Mouse (Mus musculus): ENCODE measurements at regions not wholly inside any gene's neighbourhood (a gene's known extent, or its start where the extent isn't known, plus 50 kb on each side); places are given as distances from the start of the nearest gene placed in this dataset.
A peak's percentile ranks its signal among the peaks of the same experiment; 100 is the strongest.

DNA sequence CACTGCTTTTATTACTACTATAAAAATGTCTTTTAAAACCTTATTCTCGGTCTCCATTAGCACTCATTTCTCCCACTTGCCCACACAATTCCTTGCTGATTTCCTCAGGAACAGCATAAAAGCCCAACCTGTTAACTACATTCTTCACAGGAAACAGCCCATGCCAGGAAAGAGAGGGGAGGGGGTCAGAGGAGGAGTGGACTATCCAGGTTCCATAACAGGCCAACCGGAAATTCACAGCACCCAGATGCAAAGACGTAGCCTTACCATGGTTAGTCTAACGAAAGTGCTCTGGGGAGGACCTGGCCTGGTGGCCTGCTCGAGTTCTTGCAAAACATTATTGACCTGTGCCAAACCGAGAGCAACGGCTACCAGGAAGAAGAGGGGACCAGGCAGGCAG lies 94.3 kb downstream of the Zfp706 start:
- WGBS = 92% methylated on average over 7 of the region's 7 CpGs
- Histone ChIP-seq H3K9me3 (no peaks in the 10 kb centered on the region), H3K36me3 (no peaks in the 10 kb centered on the region), H3K27me3 (no peaks in the 10 kb centered on the region), H3K4me2 (no peak overlapping the region), H3K4me3 (no peak overlapping the region), H3K9ac (no peak overlapping the region), H3K4me1 (replicated peaks) (peaks cover 3% of the 10 kb centered on the region; the same call in 1 of the 2 replicates), H3K27ac (no peak overlapping the region)
- ATAC-seq (ENCODE audit: low FRiP score) = no peak

GRCm38 (mm10) chr15:36910272-36910671 lies 97.3 kb downstream of the Zfp706 start:
- ATAC-seq (ENCODE audit: low FRiP score) = no peak
- no peak overlapping the region for H3K9ac ChIP-seq
- no peak overlapping the region for H3K27ac ChIP-seq
- no peak overlapping the region for H3K4me2 ChIP-seq
- no peaks in the 10 kb centered on the region for H3K27me3 ChIP-seq
- no peaks in the 10 kb centered on the region for H3K9me3 ChIP-seq
- no peak overlapping the region for H3K4me3 ChIP-seq
- no peaks in the 10 kb centered on the region for H3K4me1 ChIP-seq (replicated peaks)
- H3K36me3 ChIP-seq = no peaks in the 10 kb centered on the region
- 83% methylated on average over 2 of the region's 2 CpGs for whole genome bisulfite sequencing

GRCm38 (mm10) chr15:36909494-36909893 lies 98.1 kb downstream of the Zfp706 start:
- no peaks in the 10 kb centered on the region for H3K9me3 ChIP-seq
- no peak for ATAC-seq (ENCODE audit: low FRiP score)
- no peak overlapping the region for H3K27ac ChIP-seq
- H3K9ac ChIP-seq = no peak overlapping the region
- no peaks in the 10 kb centered on the region for H3K27me3 ChIP-seq
- WGBS = 86% methylated on average over 3 of the region's 3 CpGs
- H3K4me2 ChIP-seq = no peak overlapping the region
- no peaks in the 10 kb centered on the region for H3K4me1 ChIP-seq (replicated peaks)
- H3K4me3 ChIP-seq = no peak overlapping the region
- H3K36me3 ChIP-seq = no peaks in the 10 kb centered on the region

DNA sequence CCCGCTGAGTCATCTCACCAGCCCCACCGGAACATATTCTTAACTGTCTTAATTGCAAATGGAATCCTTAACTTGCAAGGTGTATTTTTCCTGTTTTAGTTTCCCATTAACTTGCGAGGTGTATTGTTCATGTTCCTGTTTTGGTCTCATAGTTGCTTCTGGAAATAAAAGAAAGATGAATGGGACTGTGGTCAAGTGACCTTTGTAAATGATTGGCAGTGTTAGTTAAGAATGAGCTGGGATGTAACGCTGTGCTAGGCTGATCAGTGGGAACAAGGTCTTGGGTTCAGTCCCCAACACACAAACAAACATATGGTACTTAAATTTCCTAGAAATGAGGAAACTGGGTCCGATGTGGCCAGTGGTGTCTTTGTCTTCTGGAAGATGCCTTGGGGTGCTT lies 100.8 kb downstream of the Zfp706 start:
- no peak overlapping the region for H3K4me2 ChIP-seq
- no peak overlapping the region for H3K27ac ChIP-seq
- WGBS = 82% methylated on average over 5 of the region's 5 CpGs
- H3K9me3 ChIP-seq = no peaks in the 10 kb centered on the region
- no peak for ATAC-seq (ENCODE audit: low FRiP score)
- no peaks in the 10 kb centered on the region for H3K27me3 ChIP-seq
- H3K4me3 ChIP-seq = no peak overlapping the region
- H3K36me3 ChIP-seq = no peaks in the 10 kb centered on the region
- H3K4me1 ChIP-seq (replicated peaks) = peaks cover 8% of the 10 kb centered on the region
- H3K9ac ChIP-seq = no peak overlapping the region

DNA sequence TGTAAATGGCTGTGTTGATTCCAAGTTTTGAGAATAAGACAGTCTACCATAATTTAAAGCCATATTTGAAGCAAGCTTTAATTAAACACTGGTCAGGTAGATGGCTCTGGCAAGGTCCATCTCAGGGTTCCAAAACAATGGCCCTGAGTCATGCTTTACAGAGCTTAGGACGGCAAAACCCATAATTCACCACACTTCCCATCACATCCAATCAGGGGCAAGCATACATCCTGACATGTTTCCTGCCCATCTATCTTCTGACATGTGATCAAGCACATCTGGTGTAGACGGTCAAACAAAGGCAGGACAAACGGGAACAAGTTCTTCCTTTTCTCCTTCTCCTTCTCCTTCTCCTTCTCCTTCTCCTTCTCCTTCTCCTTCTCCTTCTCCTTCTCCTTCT lies 101.5 kb downstream of the Zfp706 start:
- H3K9me3 ChIP-seq = no peaks in the 10 kb centered on the region
- no peaks in the 10 kb centered on the region for H3K27me3 ChIP-seq
- WGBS = 68% methylated on average over 3 of the region's 3 CpGs
- H3K4me1 ChIP-seq (replicated peaks) = peaks cover 15% of the 10 kb centered on the region
- no peak for ATAC-seq (ENCODE audit: low FRiP score)
- H3K4me3 ChIP-seq = no peak overlapping the region
- no peak overlapping the region for H3K9ac ChIP-seq
- no peaks in the 10 kb centered on the region for H3K36me3 ChIP-seq
- no peak overlapping the region for H3K4me2 ChIP-seq
- no peak overlapping the region for H3K27ac ChIP-seq

DNA sequence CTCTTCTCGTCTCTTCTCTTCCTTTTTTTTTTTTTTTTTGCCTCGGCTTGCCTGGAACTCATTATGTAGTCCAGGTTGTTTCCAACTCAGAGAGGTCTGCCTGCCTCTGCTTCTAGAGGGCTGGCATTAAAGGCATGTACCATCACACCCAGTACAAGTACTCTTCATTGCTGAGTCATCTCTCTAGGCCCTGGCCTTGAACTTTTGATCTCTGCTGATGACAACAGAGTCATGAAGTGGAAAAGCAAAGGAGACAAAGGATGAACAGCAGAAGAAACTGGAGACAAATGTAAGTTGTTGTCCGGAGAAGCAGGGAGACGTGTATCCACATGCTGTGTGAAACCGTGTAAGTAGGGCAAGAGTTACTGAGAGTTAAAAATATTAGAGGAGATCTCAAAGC lies 103.7 kb downstream of the Zfp706 start:
- H3K4me3 ChIP-seq = no peak overlapping the region
- H3K27me3 ChIP-seq = no peaks in the 10 kb centered on the region
- 77% methylated on average over 5 of the region's 5 CpGs for WGBS
- no peak overlapping the region for H3K27ac ChIP-seq
- H3K4me1 ChIP-seq (replicated peaks) = peaks cover 27% of the 10 kb centered on the region
- H3K9me3 ChIP-seq = no peaks in the 10 kb centered on the region
- H3K4me2 ChIP-seq = no peak overlapping the region
- ATAC-seq (ENCODE audit: low FRiP score) = no peak
- no peak overlapping the region for H3K9ac ChIP-seq
- no peaks in the 10 kb centered on the region for H3K36me3 ChIP-seq

- Histone ChIP-seq H3K9ac (no peak overlapping the region), H3K27ac (no peak overlapping the region), H3K9me3 (no peaks in the 10 kb centered on the region), H3K36me3 (no peaks in the 10 kb centered on the region), H3K4me1 (replicated peaks) (peaks cover 27% of the 10 kb centered on the region), H3K4me3 (no peak overlapping the region), H3K27me3 (no peaks in the 10 kb centered on the region), H3K4me2 (no peak overlapping the region)
- ATAC-seq (ENCODE audit: low FRiP score) = no peak
- 49% methylated on average over 4 of the region's 4 CpGs for WGBS
Observed at GRCm38 (mm10) chr15:36903309-36903708, 104.3 kb downstream of the Zfp706 start.

GRCm38 (mm10) chr15:36901830-36902285 lies 105.7 kb downstream of the Zfp706 start:
- Histone ChIP-seq H3K4me3 (no peak overlapping the region), H3K27ac (peak overlapping the region; percentile 62), H3K9ac (peak overlapping the region; percentile 53)

GRCm38 (mm10) chr15:36901350-36901749 lies 106.2 kb downstream of the Zfp706 start:
- H3K4me2 ChIP-seq = peak overlapping the region; percentile 33; the same call in 1 of the 2 replicates
- H3K27ac ChIP-seq = peak overlapping the region; percentile 62; the same call in 1 of the 2 replicates
- peaks cover 27% of the 10 kb centered on the region for H3K4me1 ChIP-seq (replicated peaks)
- H3K9ac ChIP-seq = peak overlapping the region; percentile 53
- H3K9me3 ChIP-seq = no peaks in the 10 kb centered on the region
- ATAC-seq (ENCODE audit: low FRiP score) = peak; percentile 62
- H3K4me3 ChIP-seq = no peak overlapping the region
- H3K27me3 ChIP-seq = no peaks in the 10 kb centered on the region
- 63% methylated on average over 5 of the region's 5 CpGs for WGBS
- H3K36me3 ChIP-seq = no peaks in the 10 kb centered on the region

More at GRCm38 (mm10) chr15:36901830-36902285, 105.7 kb downstream of the Zfp706 start:
- under 1% methylated on average over 7 of the region's 7 CpGs for WGBS
- H3K9me3 ChIP-seq = no peaks in the 10 kb centered on the region
- peak overlapping the region; percentile 33; the same call in 1 of the 2 replicates for H3K4me2 ChIP-seq
- no peaks in the 10 kb centered on the region for H3K36me3 ChIP-seq
- peaks cover 27% of the 10 kb centered on the region for H3K4me1 ChIP-seq (replicated peaks)
- H3K27me3 ChIP-seq = no peaks in the 10 kb centered on the region
- ATAC-seq (ENCODE audit: low FRiP score) = peak; percentile 93

DNA sequence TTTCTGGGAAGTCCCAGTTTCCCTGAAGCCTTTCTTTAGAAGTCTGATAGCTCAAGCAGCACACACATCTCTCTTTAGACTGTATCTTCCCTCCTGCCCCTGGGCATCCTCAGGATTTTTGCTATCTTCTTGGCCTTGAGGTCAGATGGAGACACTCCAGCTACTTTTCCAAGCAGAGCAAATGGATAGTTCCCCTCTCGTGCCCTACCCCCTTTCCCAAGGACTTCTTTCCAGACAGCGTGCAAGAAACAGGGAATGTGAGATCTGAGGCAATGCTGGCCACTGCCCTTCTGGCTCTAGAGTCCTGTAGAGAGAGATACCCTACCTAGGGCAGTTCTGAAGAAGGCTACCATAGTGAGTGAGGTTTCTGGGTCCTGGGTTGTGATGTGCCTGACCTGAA lies 106.6 kb downstream of the Zfp706 start:
- H3K9ac ChIP-seq = no peak overlapping the region
- 72% methylated on average over 2 of the region's 2 CpGs for WGBS

GRCm38 (mm10) chr15:36899882-36900281 lies 107.7 kb downstream of the Zfp706 start:
- Histone ChIP-seq H3K4me2 (no peak overlapping the region), H3K4me3 (no peak overlapping the region), H3K36me3 (no peaks in the 10 kb centered on the region), H3K9me3 (no peaks in the 10 kb centered on the region), H3K4me1 (replicated peaks) (peaks cover 27% of the 10 kb centered on the region), H3K27ac (no peak overlapping the region), H3K27me3 (no peaks in the 10 kb centered on the region), H3K9ac (no peak overlapping the region)
- no peak for ATAC-seq (ENCODE audit: low FRiP score)
- 68% methylated on average over 2 of the region's 2 CpGs for WGBS

More for the DNA sequence above, 106.6 kb downstream of the Zfp706 start:
- Histone ChIP-seq H3K4me1 (replicated peaks) (peaks cover 27% of the 10 kb centered on the region), H3K27me3 (no peaks in the 10 kb centered on the region), H3K4me2 (no peak overlapping the region), H3K27ac (no peak overlapping the region), H3K4me3 (no peak overlapping the region), H3K9me3 (no peaks in the 10 kb centered on the region), H3K36me3 (no peaks in the 10 kb centered on the region)
- ATAC-seq (ENCODE audit: low FRiP score) = peak; percentile 16; the same call in 1 of the 2 replicates

DNA sequence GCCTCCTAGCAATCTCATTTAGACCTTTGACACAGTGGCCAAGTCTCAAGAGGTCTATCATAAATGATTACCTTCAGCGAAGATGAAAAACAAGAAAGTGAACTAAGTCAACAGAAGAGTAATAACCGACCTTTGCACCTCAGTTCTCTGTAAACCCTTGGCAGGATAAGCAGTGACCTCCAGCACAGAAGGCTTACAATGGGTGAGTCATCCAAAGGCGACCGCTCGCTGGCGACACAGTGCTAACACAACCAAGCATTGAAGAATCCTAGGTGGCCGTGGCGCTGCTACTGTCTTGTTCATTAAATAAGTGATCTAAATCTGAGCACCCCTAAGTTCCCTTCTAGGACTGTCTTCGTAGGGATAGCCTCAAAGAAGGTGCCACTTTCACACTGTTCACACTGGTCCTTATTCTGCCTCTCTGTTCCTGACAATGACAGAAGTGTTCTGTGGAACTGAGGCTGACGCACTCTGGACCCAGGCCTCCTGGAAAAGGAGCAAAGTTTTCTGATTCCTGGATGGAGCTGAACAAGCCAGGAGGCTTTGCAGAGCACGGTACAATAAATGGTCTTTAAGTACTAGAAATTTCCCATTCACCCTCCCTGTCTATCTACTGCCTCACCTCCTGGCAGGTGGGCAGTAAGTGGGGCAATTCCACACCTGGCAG lies 108.6 kb downstream of the Zfp706 start:
- no peaks in the 10 kb centered on the region for H3K36me3 ChIP-seq
- no peak overlapping the region for H3K9ac ChIP-seq
- peaks cover 27% of the 10 kb centered on the region for H3K4me1 ChIP-seq (replicated peaks)
- ATAC-seq (ENCODE audit: low FRiP score) = no peak
- H3K4me2 ChIP-seq = no peak overlapping the region
- H3K9me3 ChIP-seq = no peaks in the 10 kb centered on the region
- H3K4me3 ChIP-seq = no peak overlapping the region
- no peaks in the 10 kb centered on the region for H3K27me3 ChIP-seq
- no peak overlapping the region for H3K27ac ChIP-seq
- WGBS = 88% methylated on average over 11 of the region's 11 CpGs

GRCm38 (mm10) chr15:36898326-36898725 lies 109.2 kb downstream of the Zfp706 start:
- no peaks in the 10 kb centered on the region for H3K36me3 ChIP-seq
- H3K27me3 ChIP-seq = no peaks in the 10 kb centered on the region

More at GRCm38 (mm10) chr15:36898326-36898725, 109.2 kb downstream of the Zfp706 start:
- no peaks in the 10 kb centered on the region for H3K9me3 ChIP-seq
- H3K4me2 ChIP-seq = no peak overlapping the region
- H3K4me3 ChIP-seq = no peak overlapping the region
- no peak overlapping the region for H3K27ac ChIP-seq
- no peak overlapping the region for H3K9ac ChIP-seq
- peaks cover 30% of the 10 kb centered on the region for H3K4me1 ChIP-seq (replicated peaks)
- no peak for ATAC-seq (ENCODE audit: low FRiP score)
- WGBS = 93% methylated on average over 6 of the region's 6 CpGs

All from hindbrain, embryonic 13.5 days (tissue).